Mouse (Mus musculus) mouse trophoblast stem cell (cell line): Measurements from ENCODE around the gene Ascl4.

Experiments used
- in situ Hi-C, 2 experiments: fragments of 300-500 bp; cut with MseI, MboI; formaldehyde crosslinking; loops; 2 replicates in 1 of 2; 3 replicates in 1 of 2; pipeline ENCODE4 v1.15.1; 2025

The Ascl4 gene

DNA sequence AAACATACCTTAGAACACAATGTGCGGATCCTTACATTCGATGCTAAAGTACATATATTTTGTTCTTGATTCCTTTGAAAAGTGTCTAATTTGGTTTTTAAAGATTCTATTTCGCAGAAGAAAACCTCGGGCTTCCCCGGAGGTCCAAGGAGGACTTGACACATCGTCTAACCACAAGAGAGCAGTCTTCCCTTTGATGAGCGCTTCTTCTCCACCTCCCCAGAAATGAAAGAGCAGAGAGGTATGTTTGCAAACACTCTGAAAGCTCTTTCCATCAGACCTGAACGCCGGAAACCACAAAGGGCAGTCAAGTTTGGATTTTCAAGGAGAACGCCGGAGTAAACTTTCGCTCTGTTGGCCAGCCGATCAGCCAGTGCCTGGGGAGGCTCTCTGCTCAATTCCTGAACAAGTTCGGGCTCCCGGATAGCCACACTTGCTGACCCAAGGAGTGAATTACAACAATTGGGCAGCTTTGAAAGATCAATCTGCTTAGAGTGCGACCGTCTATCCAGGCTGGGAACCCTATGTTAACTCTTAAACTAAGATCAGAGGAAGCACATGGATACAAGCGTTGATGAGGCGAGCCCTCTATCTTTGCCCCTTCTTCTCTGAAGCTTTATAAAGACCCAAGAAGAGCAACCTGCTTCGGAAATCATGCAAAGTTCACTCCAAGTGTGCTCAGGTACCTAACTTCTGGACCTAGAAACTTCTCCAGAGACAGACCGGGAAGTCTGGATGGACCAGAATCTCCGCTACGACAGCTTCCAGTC, at the start of gene Ascl4:
Gene Ascl4, plus strand, starts transcription at position 6 of the 770 bp plus-strand sequence.
- in situ Hi-C loops: no loop called here

DNA sequence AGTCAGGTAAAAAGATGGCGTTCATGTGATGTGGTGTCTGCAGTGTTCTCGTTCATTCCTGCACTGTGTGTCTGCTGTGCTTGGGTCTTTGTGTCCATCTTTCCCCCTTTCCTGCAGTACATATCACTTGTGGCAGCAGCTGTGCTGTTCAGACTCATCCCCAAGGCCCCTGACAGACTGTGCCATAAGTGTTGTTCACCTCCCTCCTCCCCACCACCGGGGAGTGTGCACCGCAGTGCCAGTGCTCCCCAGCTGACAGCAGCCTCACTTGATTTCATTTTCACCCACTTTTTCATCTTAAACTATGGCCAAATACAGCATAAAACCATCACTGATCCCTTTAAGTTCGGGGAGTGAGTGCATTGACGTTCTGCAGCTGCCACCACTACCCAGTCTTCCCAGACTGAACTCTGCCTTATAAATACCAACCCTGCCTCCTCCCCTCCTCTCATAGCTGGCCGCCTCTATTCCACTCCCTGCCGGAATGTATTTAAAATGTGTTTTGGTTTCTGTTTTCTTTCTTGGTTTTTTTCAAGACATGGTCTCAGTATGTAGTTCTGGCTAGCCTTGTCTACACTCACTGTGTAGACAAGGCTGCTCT, 47.5 kb upstream of the Ascl4 start:
- in situ Hi-C loops: no loop called here

DNA sequence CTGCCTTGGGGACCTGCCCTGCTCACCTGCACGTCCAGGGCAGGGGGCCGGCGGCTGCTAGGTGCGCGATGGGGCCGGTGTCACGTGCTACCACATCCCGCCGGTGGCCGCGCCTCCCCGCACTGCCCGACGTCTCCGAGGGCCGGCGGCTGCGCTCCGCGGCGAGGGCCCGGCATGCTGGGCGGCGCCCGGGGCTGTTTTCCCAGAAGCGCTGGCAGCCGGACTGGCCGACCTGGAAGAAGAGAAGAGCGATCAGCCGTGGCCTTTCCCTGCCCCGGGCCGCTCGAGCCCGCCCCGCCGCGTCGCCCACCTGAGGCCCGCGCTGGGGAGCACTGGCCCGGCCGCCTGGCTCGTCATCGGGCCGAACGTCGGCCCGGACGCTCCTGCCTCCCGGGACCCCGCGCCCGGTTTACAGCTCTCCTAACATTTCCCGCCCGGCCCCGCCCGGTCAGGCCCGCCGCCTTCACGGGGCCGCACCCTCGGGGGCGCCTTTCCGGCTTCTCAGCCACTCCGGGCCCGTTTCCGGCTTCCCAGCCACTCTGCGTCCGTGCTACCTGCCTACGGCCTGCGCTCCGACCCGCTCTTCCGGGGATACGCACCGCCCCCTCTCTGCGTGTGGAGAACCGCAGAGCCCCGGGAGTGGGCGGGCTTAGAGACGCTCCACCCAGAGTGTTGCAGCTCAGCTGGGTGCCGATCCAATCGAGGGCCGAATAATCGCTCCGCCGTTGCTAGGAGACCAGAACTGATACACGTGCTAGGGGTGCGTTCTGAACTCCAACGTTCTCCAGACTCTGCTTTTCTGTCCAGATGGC, 10.8 kb upstream of the Ascl4 start, which contains the start of gene Prdm4:
Gene Prdm4, minus strand, starts transcription at position 645 of the 812 bp plus-strand sequence.
- in situ Hi-C loops: no loop called here

DNA sequence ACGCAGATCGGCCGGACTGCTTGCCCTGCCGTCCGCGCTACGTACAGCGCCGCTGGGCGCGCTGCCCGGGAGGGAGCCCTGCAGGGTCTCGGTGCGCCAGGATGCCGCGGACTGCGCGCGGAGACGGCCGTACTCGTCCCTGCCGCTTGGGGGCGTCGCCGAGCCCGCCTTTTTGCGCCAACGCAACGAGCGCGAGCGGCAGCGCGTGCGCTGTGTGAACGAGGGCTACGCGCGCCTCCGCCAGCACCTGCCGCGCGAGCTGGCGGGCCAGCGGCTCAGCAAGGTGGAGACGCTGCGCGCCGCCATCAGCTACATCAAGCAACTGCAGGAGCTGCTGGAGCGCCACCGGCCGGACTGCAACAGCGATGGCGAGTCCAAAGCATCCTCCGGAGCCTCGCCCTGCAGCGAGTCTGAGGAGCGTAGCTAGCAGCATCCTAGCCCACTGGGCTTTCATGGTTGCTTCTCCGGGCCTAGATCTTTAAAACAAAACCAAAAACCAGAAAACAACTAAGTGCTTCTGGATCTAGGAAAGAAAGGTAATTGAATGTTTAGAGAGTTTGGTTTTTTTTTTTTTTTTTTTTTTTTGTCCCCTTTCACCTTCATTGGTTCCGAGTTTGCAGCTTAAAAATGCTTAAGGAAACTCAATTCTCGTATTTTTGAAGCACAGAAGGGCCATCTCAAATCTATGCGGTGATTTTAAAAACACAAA, 1.2 kb downstream of the Ascl4 start:
- in situ Hi-C loops: no loop called here

DNA sequence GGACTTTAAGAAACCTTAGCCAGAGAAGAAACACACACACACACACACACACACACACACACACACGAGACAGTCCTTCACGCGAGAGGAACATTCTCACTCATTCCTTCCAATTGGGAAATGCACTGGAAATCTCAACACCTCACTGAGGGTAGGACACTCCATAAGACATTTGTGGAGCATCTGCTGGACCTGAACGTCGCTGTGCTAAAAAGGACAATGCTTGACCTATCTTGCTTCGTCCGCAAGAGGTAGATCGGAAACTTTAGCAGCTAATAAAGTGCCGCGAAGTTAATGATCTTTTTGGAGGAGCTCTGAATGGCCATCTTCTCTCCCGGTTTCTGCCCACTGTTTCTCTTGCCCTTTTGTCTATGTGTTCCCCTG, 1.7 kb downstream of the Ascl4 start:
- in situ Hi-C loops: no loop called here

DNA sequence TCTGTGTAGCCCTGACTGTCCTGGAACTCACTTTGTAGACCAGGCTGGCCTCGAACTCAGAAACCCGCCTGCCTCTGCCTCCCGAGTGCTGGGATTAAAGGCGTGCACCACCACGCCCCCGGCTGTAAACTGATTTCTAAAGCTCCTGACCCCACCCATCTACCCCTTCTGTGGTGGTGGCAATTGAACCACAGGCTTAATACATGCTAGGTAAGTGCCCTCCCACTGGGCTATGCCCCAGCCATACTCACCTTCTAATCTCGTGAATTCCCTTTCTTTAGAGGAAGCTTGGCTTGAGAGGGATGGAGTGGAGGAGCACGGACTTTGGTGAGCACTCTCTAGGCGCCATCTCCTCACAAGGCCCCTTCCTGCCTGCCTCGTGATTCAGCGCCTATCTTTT, 2.5 kb downstream of the Ascl4 start:
- in situ Hi-C loops: no loop called here

DNA sequence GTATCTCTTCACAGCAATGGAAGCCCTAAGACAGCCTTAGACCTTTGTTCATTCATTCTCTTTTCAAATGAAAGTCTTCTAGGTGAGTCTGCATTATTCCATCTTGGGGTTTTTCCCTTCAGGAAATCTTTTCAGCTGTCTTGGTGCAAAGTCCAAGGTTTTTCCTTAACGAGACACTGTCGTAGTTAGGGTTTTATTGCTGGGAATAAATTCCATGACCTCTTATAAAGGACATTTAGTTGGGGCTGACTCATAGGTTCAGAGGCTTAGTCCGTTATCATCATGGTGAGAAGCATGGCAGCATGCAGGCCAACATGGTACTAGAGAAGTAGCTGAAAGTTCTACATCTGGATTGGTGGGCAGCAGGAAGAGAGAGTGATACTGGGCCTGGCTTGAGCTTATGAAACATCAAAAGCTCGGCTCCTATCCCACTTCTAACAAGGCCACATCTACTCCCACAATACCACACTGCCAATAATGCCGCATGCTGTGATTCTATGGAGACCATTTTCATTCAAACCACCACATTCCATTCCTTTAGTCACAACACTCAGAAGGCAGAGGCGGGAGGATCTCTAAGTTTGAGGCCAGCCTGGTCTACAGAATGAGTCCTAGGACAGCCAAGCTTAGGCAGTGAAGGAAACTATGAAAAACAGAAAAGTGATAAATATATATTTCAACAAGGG, 8.9 kb downstream of the Ascl4 start:
- in situ Hi-C loops: no loop called here

DNA sequence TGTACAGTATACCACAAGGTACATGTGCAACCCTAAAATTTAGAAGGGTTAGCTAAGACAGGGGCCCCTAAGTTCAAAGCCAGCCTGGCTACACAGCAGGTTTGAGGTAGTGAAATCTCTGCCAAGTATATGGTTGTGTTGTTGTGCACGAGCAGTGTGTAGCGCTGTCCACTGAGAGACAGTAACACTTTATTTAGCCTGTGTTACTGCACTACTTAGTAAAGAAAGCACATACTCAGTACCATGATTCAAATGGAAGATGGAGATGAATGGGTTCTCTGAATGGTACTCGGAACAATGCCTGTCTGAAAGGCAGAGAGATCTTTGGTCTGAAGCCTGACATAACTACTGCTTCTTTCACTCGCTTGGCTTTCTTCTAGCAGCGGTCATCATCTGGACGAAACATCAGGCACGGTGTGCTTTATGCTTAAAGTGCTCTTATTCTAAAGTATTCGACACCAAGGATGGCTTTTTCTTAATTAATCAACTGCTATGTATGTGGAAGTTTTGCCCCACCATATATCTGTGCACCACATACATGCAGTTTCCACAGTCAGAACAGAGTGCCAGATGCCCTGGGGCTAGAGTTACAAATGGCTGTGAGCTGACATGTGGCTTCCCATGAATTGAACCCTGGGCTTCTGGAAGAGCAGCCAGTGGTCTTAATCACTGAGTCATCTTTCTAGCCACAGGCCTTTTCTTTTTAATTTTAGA, 21.2 kb downstream of the Ascl4 start:
- in situ Hi-C loops: no loop called here

DNA sequence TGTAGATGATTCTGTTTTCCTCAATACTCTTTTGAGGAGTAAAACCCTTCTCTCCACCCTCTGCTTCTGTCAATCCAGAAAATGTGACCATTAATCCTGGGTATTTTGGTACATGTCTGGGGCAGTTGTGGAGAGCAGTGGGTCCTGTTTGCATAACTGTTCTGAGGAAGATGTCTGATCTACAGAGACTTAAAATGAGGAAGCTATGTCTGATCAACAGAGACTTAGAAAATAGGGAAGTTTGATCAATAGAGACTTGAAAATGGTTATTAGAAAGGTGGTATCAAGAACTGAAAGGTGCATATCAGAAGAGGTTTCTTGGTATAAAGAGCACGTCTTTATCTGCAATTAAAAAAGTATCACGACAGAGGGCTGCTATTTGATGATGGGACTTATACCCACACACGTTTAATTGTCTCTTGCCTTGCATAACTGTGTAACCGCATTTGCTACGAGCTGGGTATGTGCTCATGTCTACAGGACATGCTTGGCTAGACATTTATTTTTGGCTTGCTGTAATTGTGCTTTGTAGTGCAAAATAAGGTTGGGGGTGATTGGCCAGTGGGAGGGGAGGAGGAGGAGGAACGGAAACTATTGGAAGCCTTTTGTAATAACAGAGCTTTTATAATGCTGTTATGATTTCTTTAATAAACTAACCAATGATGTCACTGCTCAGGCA, 24.4 kb downstream of the Ascl4 start:
- in situ Hi-C loops: loop anchor here in 1 of 2 experiments (25.0 kb wide), 1 partner anchor 510 kb away; no protein-coding TSS in a partner anchor

DNA sequence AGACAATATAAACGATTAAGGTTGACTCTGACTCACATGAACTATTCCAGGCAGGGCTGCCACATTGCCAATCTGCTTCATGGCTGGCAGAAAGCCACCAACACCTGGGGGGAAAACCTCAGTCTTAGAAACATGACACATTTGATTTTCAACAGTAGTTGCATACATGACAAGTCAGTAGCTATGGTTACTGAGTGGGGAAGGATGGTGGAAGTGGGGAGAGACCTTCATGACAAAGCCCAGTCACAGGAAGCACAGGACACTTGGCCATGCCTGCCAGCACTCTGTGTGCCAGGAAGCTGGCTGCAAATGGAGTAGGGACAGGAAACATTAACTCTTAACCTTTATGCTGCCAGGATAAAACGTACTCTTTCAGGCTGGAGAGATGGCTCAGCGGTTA, 25.9 kb downstream of the Ascl4 start:
- in situ Hi-C loops: loop anchor here in 1 of 2 experiments (25.0 kb wide), 1 partner anchor 509 kb away; no protein-coding TSS in a partner anchor

DNA sequence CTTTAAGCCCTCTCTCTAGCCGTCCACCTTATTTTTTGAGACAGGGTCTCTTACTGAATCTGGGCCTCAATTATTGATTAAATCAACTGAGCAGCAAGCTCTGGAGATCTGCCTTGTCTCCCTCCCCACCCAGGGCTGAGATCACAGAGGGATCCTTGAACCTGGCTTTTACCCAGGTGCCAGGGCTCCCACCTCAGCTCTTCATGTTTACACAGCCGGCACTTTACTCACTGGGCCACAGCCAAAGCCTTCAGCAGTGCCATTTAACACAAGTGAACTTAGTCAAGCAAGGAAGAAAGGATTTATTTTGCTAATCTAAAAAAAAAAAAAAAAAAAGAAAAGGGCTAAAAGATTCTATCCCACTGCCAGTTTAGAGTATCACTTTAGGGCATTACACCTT, 26.9 kb downstream of the Ascl4 start:
- in situ Hi-C loops: loop anchor here in 1 of 2 experiments (25.0 kb wide), 1 partner anchor 508 kb away; no protein-coding TSS in a partner anchor

DNA sequence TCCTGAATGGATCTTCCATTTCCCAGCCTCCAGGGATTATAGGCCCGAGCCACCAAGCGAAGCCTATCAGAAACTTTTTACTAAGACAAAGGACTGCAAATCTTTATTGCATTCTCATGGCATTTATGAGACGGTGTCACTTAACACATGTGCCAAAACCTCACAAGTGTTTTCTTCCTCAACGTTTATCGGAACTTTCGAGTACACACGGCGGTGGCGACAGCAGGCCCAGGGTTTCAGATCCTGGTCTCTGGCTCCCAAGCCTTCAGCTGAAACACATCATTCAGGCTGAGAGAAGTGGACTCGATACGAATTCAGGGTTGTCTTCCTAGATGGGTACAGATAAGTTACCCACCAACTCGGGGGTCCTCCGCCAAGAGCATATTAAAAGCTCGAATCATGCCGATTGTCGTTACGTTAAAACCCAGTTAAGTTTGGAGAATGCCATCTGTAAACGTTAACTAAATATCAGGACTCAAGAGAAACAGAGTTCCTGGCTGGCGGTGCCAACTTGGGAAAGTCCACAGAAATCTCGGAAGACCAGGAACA, 29.5 kb downstream of the Ascl4 start:
- in situ Hi-C loops: loop anchor here in 1 of 2 experiments (25.0 kb wide), 1 partner anchor 505 kb away; no protein-coding TSS in a partner anchor

DNA sequence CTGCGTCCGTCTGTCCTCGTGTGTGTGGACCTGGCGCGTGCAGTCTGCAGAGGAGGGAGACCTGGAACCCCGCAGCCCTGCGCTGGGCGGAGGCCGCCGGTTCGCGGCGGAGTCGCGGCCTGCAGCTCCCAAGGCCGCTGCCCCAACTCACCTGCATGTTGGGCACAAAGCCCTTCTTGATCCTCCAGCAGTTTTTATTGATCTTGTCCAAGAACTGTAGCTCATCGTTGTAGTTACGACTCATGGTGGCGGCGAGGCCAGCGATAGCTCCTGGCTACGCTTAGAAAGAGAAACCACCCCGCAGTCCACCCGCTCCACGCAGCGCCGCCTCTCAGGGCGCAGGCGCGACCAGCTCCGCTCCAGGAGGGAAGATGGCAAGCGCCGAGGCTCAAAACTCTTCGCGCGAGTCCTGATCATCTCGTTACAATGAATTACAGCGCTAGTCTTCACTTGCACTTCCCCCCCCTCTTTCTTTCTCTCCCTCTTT, 30.0 kb downstream of the Ascl4 start, which contains the start of gene Rtcb:
Gene Rtcb, minus strand, starts transcription at position 360 of the 487 bp plus-strand sequence.
- in situ Hi-C loops: loop anchor here in 1 of 2 experiments (25.0 kb wide), 1 partner anchor 505 kb away; no protein-coding TSS in a partner anchor

DNA sequence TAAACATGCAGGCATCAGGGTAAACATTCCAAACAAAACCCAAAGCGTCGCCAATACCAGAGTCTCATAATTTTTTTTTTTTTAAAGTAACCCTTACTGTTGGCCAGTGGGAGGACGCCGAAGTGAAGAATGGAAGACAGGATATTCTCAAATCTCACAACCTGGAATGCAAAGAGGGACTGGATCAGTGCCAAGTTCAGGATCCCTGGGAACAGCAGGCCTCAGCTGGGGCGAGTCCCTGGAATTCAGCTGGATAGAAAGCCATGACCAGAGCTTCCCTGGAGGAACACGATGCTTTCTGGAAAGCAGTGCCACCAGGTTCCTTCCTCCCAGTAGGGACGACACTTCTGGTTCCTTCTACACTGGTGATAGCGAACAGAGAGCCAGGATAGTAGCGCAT, 35.4 kb downstream of the Ascl4 start:
- in situ Hi-C loops: loop anchor here (10.0 to 25.0 kb wide), 2 partner anchors 332 to 499 kb away; no protein-coding TSS in a partner anchor

DNA sequence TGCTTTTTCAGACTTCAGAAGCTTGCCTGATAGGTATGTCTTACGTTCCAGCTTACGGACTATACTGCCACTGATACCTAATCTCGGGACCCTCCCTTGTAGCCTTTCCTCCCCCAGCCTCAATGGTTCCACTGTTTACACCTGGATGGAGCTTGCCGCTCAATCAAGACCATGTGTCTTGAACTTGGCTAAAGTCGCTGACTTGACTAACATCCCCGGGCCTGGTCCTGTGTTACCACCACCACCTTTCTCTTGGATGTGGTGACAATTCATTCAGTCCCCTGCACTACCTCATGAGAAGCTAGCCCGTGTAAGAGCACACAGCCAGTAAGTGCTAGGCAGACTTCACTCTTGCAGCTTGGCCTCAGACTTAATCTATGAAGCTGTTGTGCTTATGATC, 36.8 kb downstream of the Ascl4 start:
- in situ Hi-C loops: loop anchor here (10.0 to 25.0 kb wide), 2 partner anchors 330 to 498 kb away; no protein-coding TSS in a partner anchor

DNA sequence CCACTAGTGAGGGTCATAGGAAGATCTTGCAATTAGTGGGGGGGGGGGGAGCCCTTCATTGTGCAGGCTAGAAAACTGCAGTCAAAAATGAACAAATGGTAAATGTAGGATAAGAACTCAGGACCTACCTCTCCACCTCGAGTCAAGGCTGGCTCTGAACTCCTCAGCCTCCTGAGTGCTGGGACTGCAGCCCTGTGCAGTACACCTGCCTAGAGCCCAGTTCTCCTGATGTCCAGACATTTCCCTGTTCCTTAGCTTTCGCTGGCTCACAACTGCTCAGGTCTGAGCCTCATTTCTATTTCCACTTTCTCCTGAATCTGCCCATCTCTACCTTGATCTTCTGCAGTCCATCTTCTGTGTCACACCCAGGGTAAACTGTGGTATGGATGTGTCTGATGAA, 39.0 kb downstream of the Ascl4 start:
- in situ Hi-C loops: loop anchor here (10.0 to 25.0 kb wide), 2 partner anchors 328 to 496 kb away; no protein-coding TSS in a partner anchor

DNA sequence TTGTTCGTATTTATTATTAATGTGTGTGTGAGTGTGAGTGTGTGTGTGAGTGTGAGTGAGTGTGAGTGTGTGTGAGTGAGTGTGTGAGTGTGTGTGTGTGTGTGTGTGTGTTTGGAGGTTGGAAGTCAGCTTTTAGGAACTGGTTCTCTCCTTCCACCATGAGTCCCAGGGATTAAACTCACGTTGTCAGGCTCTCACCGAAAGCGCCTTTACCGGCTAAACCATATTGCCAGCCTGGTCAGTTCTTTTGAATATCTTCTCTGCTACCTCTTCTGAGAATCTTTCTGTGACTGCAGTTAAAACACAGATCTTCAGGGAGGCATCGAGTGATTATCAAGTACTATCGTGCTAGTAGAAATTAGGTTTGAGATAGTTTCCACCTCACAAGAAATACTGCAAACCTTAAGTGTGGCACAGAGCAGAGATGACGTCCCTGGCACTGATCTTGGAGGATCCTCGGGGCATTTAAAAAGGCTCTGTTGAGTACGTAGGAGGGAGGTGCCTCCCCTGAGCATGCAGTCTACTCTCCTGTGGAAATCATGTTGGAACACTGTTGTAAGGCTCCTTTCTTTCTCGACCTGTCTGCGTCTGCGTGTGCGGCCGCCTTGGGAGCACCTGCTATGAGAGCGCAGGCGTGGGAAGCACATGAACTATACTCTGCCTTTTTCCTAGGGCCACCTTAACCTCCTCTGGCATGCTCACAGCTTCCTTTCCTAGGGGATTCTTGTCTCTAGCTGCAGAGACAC, 40.1 kb downstream of the Ascl4 start:
- in situ Hi-C loops: loop anchor here (10.0 to 25.0 kb wide), 2 partner anchors 327 to 495 kb away; no protein-coding TSS in a partner anchor

DNA sequence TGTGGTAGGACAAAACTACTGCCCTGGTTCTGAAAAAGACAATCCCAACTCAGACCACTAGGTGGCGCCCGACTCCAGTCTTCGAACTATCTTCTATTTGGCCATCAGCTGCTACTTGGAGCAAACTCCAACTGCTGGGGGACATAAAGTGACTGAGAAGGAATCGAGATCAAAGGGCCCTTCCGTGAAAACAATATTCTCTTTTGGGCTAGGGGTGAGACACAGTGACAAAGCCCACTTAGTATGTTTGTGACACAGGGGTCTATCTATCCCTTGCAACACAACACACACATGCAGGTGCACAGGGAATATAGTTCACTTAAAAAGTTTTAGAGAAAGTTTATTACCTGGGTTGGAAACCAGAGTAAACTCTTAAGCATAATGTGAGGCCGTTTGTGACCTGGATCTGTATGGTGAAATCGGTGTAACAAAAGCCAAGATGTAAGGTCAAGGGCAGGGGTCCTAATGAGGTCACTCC, 40.7 kb downstream of the Ascl4 start:
- in situ Hi-C loops: loop anchor here (10.0 to 25.0 kb wide), 2 partner anchors 327 to 494 kb away; no protein-coding TSS in a partner anchor
